Mouse (Mus musculus) kidney, adult 18-20 months (tissue): ENCODE data around the gene Pdlim5.

Source experiments
- DNase-seq: peaks from one replicate; pipeline ENCODE4 v3.0.0; 2021

Pdlim5 gene

GRCm38 (mm10) chr3:142394000-142394411 lies 1.5 kb downstream of the Pdlim5 start:
- DNase-seq: peak; percentile 42

- DNase-seq: no peak
Measured at GRCm38 (mm10) chr3:142391531-142391930, 4.0 kb downstream of the Pdlim5 start.

- peak; percentile 50 for DNase-seq
Measured at GRCm38 (mm10) chr3:142390288-142390687, 5.2 kb downstream of the Pdlim5 start.

GRCm38 (mm10) chr3:142388189-142388588 lies 7.3 kb downstream of the Pdlim5 start:
- no peak for DNase-seq

GRCm38 (mm10) chr3:142386505-142386904 lies 9.0 kb downstream of the Pdlim5 start:
- no peak for DNase-seq

GRCm38 (mm10) chr3:142385690-142386089 lies 9.8 kb downstream of the Pdlim5 start:
- DNase-seq: peak; percentile 23

GRCm38 (mm10) chr3:142376638-142377037 lies 18.9 kb downstream of the Pdlim5 start:
- DNase-seq: no peak

- DNase-seq: no peak
Measured at GRCm38 (mm10) chr3:142375106-142375505, 20.4 kb downstream of the Pdlim5 start.

- no peak for DNase-seq
Measured at GRCm38 (mm10) chr3:142372465-142373147, 22.9 kb downstream of the Pdlim5 start.

- no peak for DNase-seq
Measured at GRCm38 (mm10) chr3:142368411-142368810, 27.1 kb downstream of the Pdlim5 start.

GRCm38 (mm10) chr3:142362092-142362491 lies 33.4 kb downstream of the Pdlim5 start:
- DNase-seq: no peak

- no peak for DNase-seq
Measured at GRCm38 (mm10) chr3:142358951-142359350, 36.5 kb downstream of the Pdlim5 start.

- no peak for DNase-seq
Measured at GRCm38 (mm10) chr3:142356661-142357060, 38.8 kb downstream of the Pdlim5 start.

GRCm38 (mm10) chr3:142353218-142353617 lies 42.3 kb downstream of the Pdlim5 start:
- DNase-seq: no peak

- DNase-seq: no peak
Measured at GRCm38 (mm10) chr3:142350513-142350912, 45.0 kb downstream of the Pdlim5 start.

- DNase-seq: peak; percentile 48
Measured at GRCm38 (mm10) chr3:142348816-142349631, 46.5 kb downstream of the Pdlim5 start.

- DNase-seq: no peak
Measured at GRCm38 (mm10) chr3:142346261-142346660, 49.2 kb downstream of the Pdlim5 start.

GRCm38 (mm10) chr3:142345235-142346125 lies 50.0 kb downstream of the Pdlim5 start:
- peak; percentile 16 for DNase-seq

GRCm38 (mm10) chr3:142343786-142344185 lies 51.7 kb downstream of the Pdlim5 start:
- no peak for DNase-seq

- no peak for DNase-seq
Measured at GRCm38 (mm10) chr3:142340701-142341100, 54.8 kb downstream of the Pdlim5 start.

- DNase-seq: peak; percentile 19
Measured at GRCm38 (mm10) chr3:142339440-142340251, 55.9 kb downstream of the Pdlim5 start.

GRCm38 (mm10) chr3:142338058-142338457 lies 57.4 kb downstream of the Pdlim5 start:
- no peak for DNase-seq
